Mouse (Mus musculus): ENCODE data around the gene Engase. TPM values are rescaled to one million over a fixed set of nuclear protein-coding genes. Genes with fewer than 3 reads are reported as not detected.

Gene Engase
- total and polyA plus RNA-seq, 2 experiments from 2014 or later = 5.3 to 13.6 TPM

- H3K27ac ChIP-seq (ENCODE audit: low read depth, low read length) = no peak overlapping the region
- DNase-seq (ENCODE audit: low spot score) (no peak), ATAC-seq (ENCODE audit: low FRiP score) (no peak)
- no peaks in the 10 kb centered on the region for H3K9me3 ChIP-seq (ENCODE audit: low read length)
- H3K4me1 ChIP-seq (ENCODE audit: insufficient read depth, low read length) = no peaks in the 10 kb centered on the region
- no peak overlapping the region for H3K9ac ChIP-seq (replicated peaks; ENCODE audit: low read length, poor library complexity, severe bottlenecking)
- H3K4me2 ChIP-seq (ENCODE audit: low read depth, low read length, poor library complexity, severe bottlenecking) = no peak overlapping the region
- no peaks in the 10 kb centered on the region for H3K27me3 ChIP-seq (ENCODE audit: insufficient read depth, low read length)
- TF ChIP-seq CTCF (IDR thresholded peaks at IDR 0.05) = no peak
- 94% methylated on average over 1 of the region's 1 CpGs for WGBS
- H3K4me3 ChIP-seq (ENCODE audit: low read depth, low read length) = no peak overlapping the region
- no peaks in the 10 kb centered on the region for H3K36me3 ChIP-seq (ENCODE audit: insufficient read depth, low read length)
These were observed 3.5 kb upstream of the Engase start for GRCm38 (mm10) chr11:118473161-118473560.

GRCm38 (mm10) chr11:118473842-118474500 lies 2.7 kb upstream of the Engase start:
- Histone ChIP-seq H3K9ac (replicated peaks; ENCODE audit: low read length, poor library complexity, severe bottlenecking) (no peak overlapping the region), H3K36me3 (ENCODE audit: insufficient read depth, low read length) (no peaks in the 10 kb centered on the region), H3K27me3 (ENCODE audit: insufficient read depth, low read length) (no peaks in the 10 kb centered on the region), H3K9me3 (ENCODE audit: low read length) (no peaks in the 10 kb centered on the region), H3K4me2 (ENCODE audit: low read depth, low read length, poor library complexity, severe bottlenecking) (no peak overlapping the region), H3K4me1 (ENCODE audit: insufficient read depth, low read length) (no peaks in the 10 kb centered on the region), H3K4me3 (ENCODE audit: low read depth, low read length) (no peak overlapping the region), H3K27ac (ENCODE audit: low read depth, low read length) (no peak overlapping the region)
- DNase-seq (ENCODE audit: low spot score) (no peak), ATAC-seq (ENCODE audit: low FRiP score) (no peak)
- WGBS = 84% methylated on average over 6 of the region's 6 CpGs
- no peak for TF ChIP-seq CTCF (IDR thresholded peaks at IDR 0.05)

DNA sequence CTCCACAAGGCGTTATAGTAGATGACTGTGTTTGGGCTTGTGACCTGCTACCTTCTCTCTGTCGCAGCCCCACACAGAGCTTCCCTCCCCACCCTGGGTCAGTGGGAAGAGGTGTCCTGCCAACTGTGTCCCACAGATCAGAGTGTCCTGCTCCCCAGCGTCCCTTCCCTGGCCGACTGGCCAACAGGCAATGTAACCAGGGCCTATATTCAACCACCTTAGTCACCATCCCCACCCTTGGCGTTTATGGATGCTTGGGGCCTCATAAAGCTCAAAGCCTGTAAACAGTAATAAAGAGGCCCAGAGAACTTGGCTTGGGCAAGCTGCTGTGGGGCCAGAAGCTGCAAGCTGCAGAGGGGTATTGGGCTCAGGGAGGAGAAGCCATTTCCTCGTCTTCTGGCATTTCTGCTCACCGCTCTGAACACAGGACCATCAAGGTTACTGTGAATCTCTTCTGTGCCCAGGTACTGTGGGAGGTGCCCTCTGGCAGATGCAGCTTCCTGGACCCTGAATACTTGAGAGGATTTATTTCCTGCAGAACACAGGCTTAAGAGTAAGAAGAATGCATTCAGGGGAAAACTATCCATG lies 1.0 kb upstream of the Engase start:
- DNase-seq (ENCODE audit: low spot score) (no peak), ATAC-seq (ENCODE audit: low FRiP score) (no peak)
- 91% methylated on average over 7 of the region's 7 CpGs for WGBS
- Histone ChIP-seq H3K4me1 (ENCODE audit: insufficient read depth, low read length) (no peaks in the 10 kb centered on the region), H3K36me3 (ENCODE audit: insufficient read depth, low read length) (no peaks in the 10 kb centered on the region), H3K27me3 (ENCODE audit: insufficient read depth, low read length) (no peaks in the 10 kb centered on the region), H3K4me3 (ENCODE audit: low read depth, low read length) (no peak overlapping the region), H3K9ac (replicated peaks; ENCODE audit: low read length, poor library complexity, severe bottlenecking) (no peak overlapping the region), H3K4me2 (ENCODE audit: low read depth, low read length, poor library complexity, severe bottlenecking) (no peak overlapping the region), H3K27ac (ENCODE audit: low read depth, low read length) (no peak overlapping the region), H3K9me3 (ENCODE audit: low read length) (no peaks in the 10 kb centered on the region)
- no peak for TF ChIP-seq CTCF (IDR thresholded peaks at IDR 0.05)

GRCm38 (mm10) chr11:118479776-118480175 lies 3.1 kb downstream of the Engase start:
- Histone ChIP-seq H3K4me1 (ENCODE audit: insufficient read depth, low read length) (no peaks in the 10 kb centered on the region), H3K9me3 (ENCODE audit: low read length) (no peaks in the 10 kb centered on the region), H3K4me2 (ENCODE audit: low read depth, low read length, poor library complexity, severe bottlenecking) (no peak overlapping the region), H3K4me3 (ENCODE audit: low read depth, low read length) (no peak overlapping the region), H3K36me3 (ENCODE audit: insufficient read depth, low read length) (no peaks in the 10 kb centered on the region; the same call in 1 of the 2 replicates), H3K9ac (replicated peaks; ENCODE audit: low read length, poor library complexity, severe bottlenecking) (no peak overlapping the region), H3K27me3 (ENCODE audit: insufficient read depth, low read length) (no peaks in the 10 kb centered on the region), H3K27ac (ENCODE audit: low read depth, low read length) (no peak overlapping the region)
- ATAC-seq (ENCODE audit: low FRiP score) (no peak), DNase-seq (ENCODE audit: low spot score) (no peak)
- WGBS = 82% methylated on average over 12 of the region's 12 CpGs
- TF ChIP-seq CTCF (IDR thresholded peaks at IDR 0.05) = no peak

GRCm38 (mm10) chr11:118481231-118481630 lies 4.6 kb downstream of the Engase start:
- Histone ChIP-seq H3K36me3 (ENCODE audit: insufficient read depth, low read length) (peaks cover 6% of the 10 kb centered on the region), H3K9ac (replicated peaks; ENCODE audit: low read length, poor library complexity, severe bottlenecking) (no peak overlapping the region), H3K4me3 (ENCODE audit: low read depth, low read length) (no peak overlapping the region), H3K27ac (ENCODE audit: low read depth, low read length) (no peak overlapping the region), H3K4me2 (ENCODE audit: low read depth, low read length, poor library complexity, severe bottlenecking) (no peak overlapping the region), H3K9me3 (ENCODE audit: low read length) (no peaks in the 10 kb centered on the region), H3K27me3 (ENCODE audit: insufficient read depth, low read length) (no peaks in the 10 kb centered on the region), H3K4me1 (ENCODE audit: insufficient read depth, low read length) (no peaks in the 10 kb centered on the region)
- no peak for TF ChIP-seq CTCF (IDR thresholded peaks at IDR 0.05)
- WGBS = 97% methylated on average over 11 of the region's 11 CpGs
- DNase-seq (ENCODE audit: low spot score) = no peak
- ATAC-seq (ENCODE audit: low FRiP score) = no peak

DNA sequence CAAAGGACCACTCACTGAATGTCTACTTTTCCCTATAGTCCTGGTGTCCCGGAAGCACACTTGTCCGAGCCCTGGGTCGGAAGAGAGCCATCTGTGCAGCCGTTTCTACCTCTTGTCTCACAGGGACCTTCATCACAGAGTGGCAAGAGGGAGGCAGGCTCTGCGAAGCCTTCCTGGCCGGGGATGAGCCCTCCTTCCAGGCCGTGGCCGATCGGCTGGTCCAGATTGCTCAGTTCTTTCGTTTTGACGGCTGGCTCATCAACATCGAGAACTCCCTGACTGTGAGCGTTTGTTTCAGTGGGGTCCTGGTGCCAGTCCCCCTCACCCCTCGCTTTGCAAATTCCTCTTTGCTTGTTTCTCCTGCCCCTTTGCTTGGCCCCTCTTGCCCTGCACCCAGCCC lies 5.1 kb downstream of the Engase start:
- Histone ChIP-seq H3K4me2 (ENCODE audit: low read depth, low read length, poor library complexity, severe bottlenecking) (no peak overlapping the region), H3K9me3 (ENCODE audit: low read length) (no peaks in the 10 kb centered on the region), H3K27ac (ENCODE audit: low read depth, low read length) (no peak overlapping the region), H3K9ac (replicated peaks; ENCODE audit: low read length, poor library complexity, severe bottlenecking) (no peak overlapping the region), H3K4me1 (ENCODE audit: insufficient read depth, low read length) (no peaks in the 10 kb centered on the region), H3K4me3 (ENCODE audit: low read depth, low read length) (no peak overlapping the region), H3K27me3 (ENCODE audit: insufficient read depth, low read length) (no peaks in the 10 kb centered on the region), H3K36me3 (ENCODE audit: insufficient read depth, low read length) (peaks cover 6% of the 10 kb centered on the region)
- 82% methylated on average over 14 of the region's 14 CpGs for WGBS
- TF ChIP-seq CTCF (IDR thresholded peaks at IDR 0.05) = no peak
- ATAC-seq (ENCODE audit: low FRiP score) (no peak), DNase-seq (ENCODE audit: low spot score) (no peak)
